Mouse (Mus musculus) left cerebral cortex, postnatal 36 days (tissue): Measurements from ENCODE around the gene Ap3b1. TPM values are rescaled to one million over a fixed set of nuclear protein-coding genes. Genes with fewer than 3 reads are reported as not detected.

Experiments used
- microRNA-seq: library from miRNA; unstranded; fragments of <30 nt; microRNA quantifications from one replicate; pipeline ENCODE4 v1.2.0, GENCODE M21; 2022
- total RNA-seq, 2 experiments: library from RNA; stranded (reverse); gene quantifications; 2 replicates each; pipeline ENCODE4 v1.2.3; 2021

The Ap3b1 gene
- total RNA-seq, 2 experiments from 2014 or later, result 41.1 to 44.3 TPM

Small RNA genes within 50 kb of the gene (microRNA-seq; reads per million reads assigned to microRNA genes)
- gene Gm25109, result not detected

Other genes with a start within 250 kb of the Ap3b1 start
- 100 to 1,000 TPM; 170 to 175 TPM for gene Scamp1, start 73.1 kb upstream of the Ap3b1 start, total RNA-seq